Mouse (Mus musculus) hindbrain, embryonic 11.5 days (tissue): ENCODE results near the gene Traf3. TPM values are rescaled to one million over a fixed set of nuclear protein-coding genes. Genes with fewer than 3 reads are reported as not detected.
A peak's percentile ranks its signal among the peaks of the same experiment; 100 is the strongest.

Source experiments
- ATAC-seq: fragments of 200-750 bp; cut with Nextera tagmentation; 2 replicates; pipeline ENCODE4 v1.8.0; 2017; ENCODE audit warnings: mild to moderate bottlenecking, moderate TSS enrichment, moderate library complexity; ENCODE audit not compliant: low FRiP score
- DNase-seq: peaks from one replicate; pipeline ENCODE4 v3.0.0-alpha.2; 2015; ENCODE audit warnings: low spot score
- H3K27ac ChIP-seq: fragments of 300-500 bp; sonication (generic); 2 replicates; pipeline ENCODE4 v1.5.1; 2014; ENCODE audit warnings: mild to moderate bottlenecking, low read depth, low read length
- H3K27me3 ChIP-seq: fragments of 300-500 bp; sonication (generic); 2 replicates; pipeline ENCODE4 v1.6.1; 2014; ENCODE audit warnings: mild to moderate bottlenecking, low read length, moderate library complexity, mixed read lengths; ENCODE audit not compliant: control insufficient read depth, insufficient read depth
- H3K36me3 ChIP-seq: fragments of 300-500 bp; sonication (generic); 2 replicates; pipeline ENCODE4 v1.6.1; 2014; ENCODE audit warnings: mild to moderate bottlenecking, low read length, moderate library complexity, mixed read lengths; ENCODE audit not compliant: control insufficient read depth, insufficient read depth
- H3K4me1 ChIP-seq: fragments of 300-500 bp; sonication (generic); replicated peaks from 2 replicates; pipeline ENCODE4 v1.6.1; 2014; ENCODE audit warnings: low read length, mixed read lengths; ENCODE audit not compliant: control insufficient read depth, insufficient read depth
- H3K4me2 ChIP-seq: fragments of 300-500 bp; sonication (generic); replicated peaks from 2 replicates; pipeline ENCODE4 v1.6.1; 2014; ENCODE audit warnings: mild to moderate bottlenecking, low read depth, low read length
- H3K4me3 ChIP-seq: fragments of 300-500 bp; sonication (generic); 2 replicates; pipeline ENCODE4 v1.5.1; 2014; ENCODE audit warnings: low read depth, low read length
- H3K9ac ChIP-seq: fragments of 300-500 bp; sonication (generic); 2 replicates; pipeline ENCODE4 v1.6.1; 2014; ENCODE audit warnings: low read depth, low read length
- H3K9me3 ChIP-seq: fragments of 300-500 bp; sonication (generic); 2 replicates; pipeline ENCODE4 v1.6.1; 2016; ENCODE audit warnings: low read length; ENCODE audit not compliant: control insufficient read depth
- WGBS: fragments of 180-500 bp; shearing (Covaris S2); extraction: QIAGEN DNeasy Blood & Tissue Kit; methylation state at CpG from one replicate; pipeline ENCODE4 v1.1.7; 2014; 5-methylcytosine and 5-hydroxymethylcytosine counted together
- polyA plus RNA-seq: library from polyadenylated mRNA; unstranded; fragments of >200 nt; fragmentation: Nextera tagmentation; extraction: Ambion mirVana; gene quantifications from 2 replicates; pipeline ENCODE4 v1.2.1, GENCODE M21; 2014

The Traf3 gene
- polyA plus RNA-seq, 1 experiment from 2014 or later = 16.2 TPM

DNA sequence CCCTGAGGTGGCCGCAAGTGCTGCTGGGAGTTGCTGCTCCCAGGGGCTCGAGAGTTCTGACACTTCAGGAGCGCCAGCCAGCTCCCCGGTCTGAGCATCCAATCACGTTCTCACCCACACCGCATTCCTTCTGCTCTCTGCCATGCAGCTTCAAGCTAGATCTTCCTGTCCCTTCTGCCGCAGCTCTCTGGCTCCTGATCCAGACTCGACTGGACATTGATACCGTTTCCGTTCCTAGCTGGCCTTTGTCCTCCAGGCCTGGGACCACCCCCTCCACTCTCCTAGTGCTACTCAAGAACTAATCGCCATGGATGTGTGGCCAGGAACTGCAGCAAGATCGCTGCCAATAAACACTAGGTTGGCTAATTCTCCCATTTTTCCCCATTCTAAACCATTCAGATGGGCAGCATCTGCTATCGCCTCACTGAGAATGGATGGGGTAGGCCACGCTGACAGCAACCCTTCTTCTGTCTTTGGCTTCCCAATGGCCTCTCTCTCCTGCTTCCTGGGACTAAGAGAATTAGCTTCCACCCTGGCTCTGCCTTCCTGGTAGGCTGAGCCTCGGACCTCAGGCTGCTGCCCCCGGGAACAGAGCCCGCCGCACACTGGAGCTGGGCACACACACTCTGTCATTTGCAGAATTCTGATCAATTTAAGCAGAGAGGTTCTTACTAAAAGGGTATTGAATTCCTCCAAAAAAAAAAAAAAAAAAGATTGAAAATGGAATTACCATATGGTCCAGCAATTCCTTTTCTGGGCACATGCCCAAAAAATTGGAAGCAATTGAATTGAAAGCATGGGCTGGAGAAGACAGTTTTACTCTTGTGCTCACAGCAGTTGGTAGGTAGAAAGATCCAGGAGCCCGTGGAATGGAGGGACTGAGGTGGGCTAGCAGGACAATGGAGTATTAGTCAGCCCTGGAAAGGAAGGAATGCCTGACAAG is 31.1 kb upstream of the Traf3 start:
- DNase-seq = no peak
- H3K9me3 ChIP-seq = no peaks in the 10 kb centered on the region
- no peaks in the 10 kb centered on the region for H3K27me3 ChIP-seq
- no peak overlapping the region for H3K4me2 ChIP-seq
- H3K4me1 ChIP-seq = no peaks in the 10 kb centered on the region
- no peak overlapping the region for H3K4me3 ChIP-seq
- no peak for ATAC-seq
- WGBS = 74% methylated on average over 19 of the region's 19 CpGs
- no peak overlapping the region for H3K9ac ChIP-seq
- no peak overlapping the region for H3K27ac ChIP-seq
- H3K36me3 ChIP-seq = no peaks in the 10 kb centered on the region

DNA sequence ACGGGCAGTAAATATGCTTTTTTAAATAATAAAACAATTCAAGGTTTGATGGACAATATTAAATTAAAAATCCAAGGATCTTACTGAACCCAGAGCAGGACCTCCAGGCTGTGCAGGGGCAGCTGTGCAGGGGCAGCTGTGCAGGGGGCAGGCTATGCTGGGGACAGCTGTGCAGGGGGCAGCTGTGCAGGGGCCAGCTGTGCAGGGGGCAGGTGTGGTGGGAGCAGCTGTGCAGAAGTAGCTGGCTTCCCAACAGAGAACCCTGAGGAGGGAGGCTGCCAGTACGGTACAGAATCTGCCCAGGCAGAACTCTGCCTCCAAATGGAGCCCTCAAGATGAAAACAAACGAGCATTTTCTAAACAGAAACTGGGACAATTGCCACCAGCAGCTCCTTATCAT is 30.2 kb upstream of the Traf3 start:
- Histone ChIP-seq H3K4me2 (no peak overlapping the region), H3K4me1 (no peaks in the 10 kb centered on the region), H3K9ac (no peak overlapping the region), H3K4me3 (no peak overlapping the region), H3K27me3 (no peaks in the 10 kb centered on the region), H3K36me3 (no peaks in the 10 kb centered on the region), H3K27ac (no peak overlapping the region), H3K9me3 (no peaks in the 10 kb centered on the region)
- 81% methylated on average over 3 of the region's 3 CpGs for WGBS
- no peak for ATAC-seq
- no peak for DNase-seq

DNA sequence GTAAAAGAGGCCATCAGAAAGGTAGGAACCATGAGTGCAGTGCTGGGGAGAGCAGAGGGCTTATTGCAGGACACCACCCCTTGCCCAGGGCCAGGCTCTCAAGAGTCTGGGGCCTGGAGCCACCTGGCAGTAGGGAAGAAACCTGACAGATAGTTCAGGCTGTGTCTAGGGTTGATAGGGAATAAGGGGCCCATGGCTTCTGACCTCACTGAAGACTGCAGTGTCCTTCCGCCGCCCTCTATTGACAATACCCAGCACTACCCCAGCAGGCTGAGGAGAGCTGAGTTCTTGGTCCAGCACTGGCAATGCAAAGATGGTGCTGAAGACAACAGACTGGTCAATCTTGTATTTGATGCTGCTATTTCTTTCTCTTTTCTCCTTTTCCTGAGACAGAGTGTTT is 29.1 kb upstream of the Traf3 start:
- 62% methylated on average over 2 of the region's 2 CpGs for WGBS
- ATAC-seq (no peak), DNase-seq (no peak)
- Histone ChIP-seq H3K9ac (no peak overlapping the region), H3K27me3 (no peaks in the 10 kb centered on the region), H3K4me3 (no peak overlapping the region), H3K4me2 (no peak overlapping the region), H3K9me3 (no peaks in the 10 kb centered on the region), H3K4me1 (no peaks in the 10 kb centered on the region), H3K27ac (no peak overlapping the region), H3K36me3 (no peaks in the 10 kb centered on the region)

DNA sequence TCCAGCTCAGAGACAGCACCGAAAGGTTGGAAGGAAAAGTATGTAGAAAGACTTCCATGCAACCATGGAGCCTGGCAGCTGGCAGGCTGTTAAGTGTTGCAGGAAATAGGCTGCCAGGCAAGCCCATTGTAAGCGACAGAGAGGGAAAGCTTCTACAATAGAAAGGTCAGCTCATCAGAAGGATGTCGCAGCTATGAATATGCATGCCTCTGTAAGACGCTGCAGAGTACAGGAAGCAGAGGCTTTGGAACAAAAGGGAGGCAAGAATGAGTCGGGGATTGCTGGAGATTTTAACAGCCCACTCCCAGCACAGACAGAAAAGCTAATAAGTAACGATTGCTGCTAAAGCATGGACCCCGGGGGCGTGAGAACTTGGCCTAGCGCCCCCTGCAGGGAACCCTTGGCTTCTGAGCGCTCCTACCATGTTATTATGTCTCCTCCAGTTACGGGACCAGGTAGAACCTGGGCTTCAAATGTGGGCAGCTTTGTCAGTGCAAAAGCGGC is 23.1 kb upstream of the Traf3 start:
- no peaks in the 10 kb centered on the region for H3K36me3 ChIP-seq
- no peaks in the 10 kb centered on the region for H3K27me3 ChIP-seq
- peak overlapping the region; percentile 24 for H3K4me2 ChIP-seq
- peak; percentile 82 for ATAC-seq
- H3K4me3 ChIP-seq = no peak overlapping the region
- H3K9me3 ChIP-seq = no peaks in the 10 kb centered on the region
- DNase-seq = peak; percentile 85
- H3K9ac ChIP-seq = no peak overlapping the region
- peak overlapping the region; percentile 82 for H3K27ac ChIP-seq
- peaks cover 19% of the 10 kb centered on the region for H3K4me1 ChIP-seq
- WGBS = 10% methylated on average over 12 of the region's 12 CpGs

DNA sequence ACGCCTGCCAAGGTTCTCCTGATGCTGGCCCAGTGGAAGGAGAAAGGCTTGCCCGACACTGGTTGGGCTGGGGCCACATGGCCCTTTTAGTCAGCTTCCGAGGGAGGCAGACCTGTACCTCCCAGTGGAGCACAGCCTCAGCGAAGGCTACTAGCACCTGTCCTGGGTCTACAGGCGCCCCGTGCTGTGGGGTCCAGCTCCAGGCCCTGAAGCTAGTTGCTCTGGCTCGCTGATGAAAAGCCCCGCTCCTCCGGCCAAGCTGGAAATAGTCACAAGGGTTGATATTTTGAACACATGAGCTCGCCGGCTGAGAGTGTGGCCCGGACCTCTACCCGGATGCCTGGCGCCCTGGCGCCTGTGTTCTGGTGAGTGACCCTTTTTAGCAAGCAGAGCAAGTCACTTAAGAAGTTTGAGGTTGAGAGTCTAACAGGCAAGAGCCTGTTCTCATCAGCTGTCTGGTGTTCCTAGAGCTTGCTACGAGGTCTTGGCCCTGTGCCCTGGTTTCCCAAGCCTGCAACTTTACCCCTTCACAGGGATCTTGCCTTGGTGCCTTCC is 22.6 kb upstream of the Traf3 start:
- H3K4me2 ChIP-seq = peak overlapping the region; percentile 24
- ATAC-seq = peak; percentile 67

DNA sequence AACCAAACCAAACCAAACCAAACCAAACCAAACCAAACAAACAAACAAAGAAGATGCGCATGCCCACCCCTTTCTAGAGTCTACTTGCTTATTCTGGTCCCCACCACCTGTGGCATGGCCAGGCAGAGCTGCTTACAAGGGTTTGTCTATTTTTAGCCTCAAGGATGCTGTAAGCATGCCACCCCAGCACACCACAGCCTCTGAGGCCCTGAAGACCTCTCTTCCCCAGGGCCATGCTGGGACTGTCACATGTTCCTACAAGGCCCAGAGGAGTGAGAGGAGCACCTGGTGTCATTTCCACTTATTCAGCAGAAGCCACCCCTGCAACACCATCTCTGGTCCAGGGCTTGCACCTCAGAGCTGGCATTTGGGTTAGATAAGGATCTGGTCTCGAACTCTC is 21.6 kb upstream of the Traf3 start:
- Histone ChIP-seq H3K36me3 (no peaks in the 10 kb centered on the region), H3K9me3 (no peaks in the 10 kb centered on the region), H3K27me3 (no peaks in the 10 kb centered on the region), H3K4me3 (no peak overlapping the region), H3K9ac (no peak overlapping the region), H3K27ac (no peak overlapping the region), H3K4me2 (no peak overlapping the region), H3K4me1 (peaks cover 19% of the 10 kb centered on the region)
- ATAC-seq (no peak), DNase-seq (no peak)
- 100% methylated on average over 2 of the region's 2 CpGs for WGBS

More for the DNA sequence above, 22.6 kb upstream of the Traf3 start:
- Histone ChIP-seq H3K27me3 (no peaks in the 10 kb centered on the region), H3K9ac (no peak overlapping the region), H3K36me3 (no peaks in the 10 kb centered on the region), H3K27ac (peak overlapping the region; percentile 79), H3K4me3 (no peak overlapping the region), H3K9me3 (no peaks in the 10 kb centered on the region), H3K4me1 (peaks cover 19% of the 10 kb centered on the region)
- DNase-seq = no peak
- WGBS = 63% methylated on average over 16 of the region's 16 CpGs

DNA sequence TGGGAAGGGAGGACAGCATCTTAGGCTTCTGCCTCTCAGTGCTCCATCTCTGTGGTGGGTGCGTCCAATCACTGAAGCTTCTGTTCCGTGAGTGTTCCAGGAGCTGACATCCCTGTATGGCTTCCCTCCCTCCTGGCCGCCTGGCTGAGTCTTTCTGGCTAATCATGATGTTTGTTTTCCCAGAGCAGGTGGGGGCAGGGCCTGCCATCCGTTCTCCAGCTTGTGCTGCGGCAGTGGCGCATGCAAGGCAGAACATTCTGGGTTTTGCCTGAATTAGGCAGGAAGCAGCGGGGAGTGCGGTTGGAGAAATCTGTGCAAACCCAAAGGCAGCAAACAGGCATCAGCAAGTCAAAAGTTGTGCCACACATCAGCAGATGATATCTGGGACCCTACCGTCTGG is 20.9 kb upstream of the Traf3 start:
- Histone ChIP-seq H3K9ac (no peak overlapping the region), H3K27ac (no peak overlapping the region), H3K9me3 (no peaks in the 10 kb centered on the region), H3K4me1 (peaks cover 19% of the 10 kb centered on the region), H3K4me2 (no peak overlapping the region), H3K27me3 (no peaks in the 10 kb centered on the region), H3K36me3 (no peaks in the 10 kb centered on the region), H3K4me3 (no peak overlapping the region)
- ATAC-seq (no peak), DNase-seq (no peak)
- WGBS = 45% methylated on average over 9 of the region's 9 CpGs

DNA sequence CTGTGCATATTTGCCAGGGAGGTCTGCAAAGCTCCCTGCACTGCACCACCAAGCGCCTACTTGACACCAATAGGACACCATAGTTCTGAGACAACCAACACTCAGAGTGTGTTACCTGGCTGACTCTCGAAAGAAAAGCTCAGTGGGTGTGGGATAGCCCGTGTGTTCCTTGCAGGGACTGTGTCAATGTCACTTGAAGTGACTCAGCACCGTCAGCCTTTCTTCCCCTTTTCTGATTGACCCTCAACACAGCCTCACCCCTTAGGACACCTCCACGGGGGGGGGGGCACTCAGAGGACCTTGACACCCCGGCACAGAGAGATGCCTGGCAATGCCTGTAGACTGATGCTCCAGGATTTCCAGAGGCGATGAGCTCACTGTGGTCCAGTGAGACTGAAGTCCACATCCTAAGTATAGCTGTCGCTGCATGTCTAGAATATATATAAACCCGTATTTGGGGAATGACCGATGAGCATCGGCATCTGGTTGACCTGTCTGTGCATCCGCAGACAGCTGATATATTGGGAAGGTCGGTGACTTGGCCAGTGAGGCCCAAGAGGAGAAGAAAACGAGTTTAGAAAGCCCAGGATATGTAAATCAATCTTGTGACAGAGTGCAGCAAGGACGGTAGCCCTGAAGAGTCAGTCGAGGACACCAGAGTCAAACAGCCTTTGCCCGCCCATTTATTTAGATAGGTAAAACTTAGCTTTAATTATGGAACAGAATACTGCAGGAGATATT is 16.5 kb upstream of the Traf3 start:
- Histone ChIP-seq H3K9me3 (no peaks in the 10 kb centered on the region), H3K9ac (no peak overlapping the region), H3K36me3 (no peaks in the 10 kb centered on the region), H3K4me1 (peaks cover 8% of the 10 kb centered on the region), H3K27ac (no peak overlapping the region), H3K27me3 (no peaks in the 10 kb centered on the region), H3K4me2 (no peak overlapping the region), H3K4me3 (no peak overlapping the region)
- WGBS = 66% methylated on average over 17 of the region's 17 CpGs
- no peak for DNase-seq
- ATAC-seq = no peak
